Mouse (Mus musculus) monocyte, adult 2 months (primary cell): ENCODE measurements around the gene Mmd.

Source experiments
- DNase-seq, 2 experiments: peaks; one replicate each; pipeline ENCODE4 v3.0.0; 2022; ENCODE audit warnings: low spot score in 2 of 2, low read depth in 1 of 2

The Mmd gene

GRCm38 (mm10) chr11:90247793-90248192 is 1.5 kb upstream of the Mmd start:
- DNase-seq: no peak

GRCm38 (mm10) chr11:90249701-90250141 is 465 bp downstream of the Mmd start:
- DNase-seq: no peak

DNA sequence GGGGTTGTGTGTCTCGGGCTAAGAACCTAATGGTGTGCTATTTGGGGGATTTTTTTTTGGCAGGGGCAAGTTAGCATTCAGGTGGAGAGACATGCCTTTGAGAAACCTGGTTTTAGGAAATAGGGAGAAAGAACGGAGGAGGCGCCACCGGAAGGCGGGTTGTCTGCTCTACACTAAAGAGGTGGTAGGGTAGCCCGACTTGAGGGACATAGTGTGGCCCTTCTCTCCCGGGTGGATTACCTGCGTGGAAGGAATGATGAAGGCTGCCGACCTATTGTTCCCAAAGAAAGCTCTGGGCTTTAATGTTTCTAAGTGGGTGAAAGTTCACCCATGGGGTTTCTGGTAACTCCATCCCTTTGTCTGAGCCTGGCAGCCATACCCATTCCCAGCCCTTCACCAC is 933 bp downstream of the Mmd start:
- DNase-seq: no peak

- DNase-seq: no peak
These were observed 1.5 kb downstream of the Mmd start for GRCm38 (mm10) chr11:90250730-90251129.

- DNase-seq: no peak
These were observed 2.7 kb downstream of the Mmd start for GRCm38 (mm10) chr11:90251923-90252322.

- no peak for DNase-seq
These were observed 3.1 kb downstream of the Mmd start for GRCm38 (mm10) chr11:90252366-90252765.

DNA sequence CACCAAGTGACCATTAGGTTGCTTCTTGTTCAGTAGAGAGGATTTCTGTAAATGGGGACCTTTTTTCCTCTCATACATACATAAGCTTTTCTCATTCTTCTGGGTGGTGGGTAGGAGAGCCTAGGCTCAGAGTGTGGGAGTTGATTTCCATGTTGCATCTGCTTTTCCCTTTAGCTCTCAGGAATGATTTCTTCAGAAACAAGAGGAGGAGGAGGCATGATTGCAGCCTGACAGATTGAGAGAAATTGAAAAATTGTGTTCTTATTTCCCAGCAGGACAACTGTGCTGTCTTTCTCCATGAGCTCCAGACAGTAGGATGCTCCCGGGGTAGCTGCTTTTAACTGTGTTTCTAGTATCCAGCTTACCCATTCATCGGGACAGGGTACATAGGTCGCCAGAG is 5.3 kb downstream of the Mmd start:
- no peak for DNase-seq

- no peak for DNase-seq
These were observed 6.4 kb downstream of the Mmd start for GRCm38 (mm10) chr11:90255687-90256086.

- no peak for DNase-seq
These were observed 7.7 kb downstream of the Mmd start for GRCm38 (mm10) chr11:90256833-90257525.

- no peak for DNase-seq
These were observed 9.2 kb downstream of the Mmd start for GRCm38 (mm10) chr11:90258321-90258927.

- DNase-seq: no peak
These were observed 9.8 kb downstream of the Mmd start for GRCm38 (mm10) chr11:90259071-90259470.

DNA sequence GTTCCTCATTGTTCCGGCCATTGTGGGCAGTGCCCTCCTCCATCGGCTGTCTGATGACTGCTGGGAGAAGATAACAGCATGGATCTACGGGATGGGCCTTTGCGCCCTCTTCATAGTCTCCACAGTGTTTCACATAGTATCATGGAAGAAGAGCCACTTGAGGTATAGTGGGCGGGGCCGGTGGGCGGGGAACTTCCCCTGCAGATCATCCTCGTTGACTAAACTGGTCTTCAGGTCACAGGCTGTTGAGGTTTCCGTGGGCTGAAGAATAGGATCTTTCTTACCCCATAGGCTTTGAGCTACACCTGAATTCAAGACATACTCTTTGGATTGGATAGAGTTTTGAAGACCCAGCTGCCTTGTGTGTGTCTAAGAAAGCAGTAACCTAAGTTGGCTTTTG is 10.6 kb downstream of the Mmd start:
- DNase-seq: no peak

DNA sequence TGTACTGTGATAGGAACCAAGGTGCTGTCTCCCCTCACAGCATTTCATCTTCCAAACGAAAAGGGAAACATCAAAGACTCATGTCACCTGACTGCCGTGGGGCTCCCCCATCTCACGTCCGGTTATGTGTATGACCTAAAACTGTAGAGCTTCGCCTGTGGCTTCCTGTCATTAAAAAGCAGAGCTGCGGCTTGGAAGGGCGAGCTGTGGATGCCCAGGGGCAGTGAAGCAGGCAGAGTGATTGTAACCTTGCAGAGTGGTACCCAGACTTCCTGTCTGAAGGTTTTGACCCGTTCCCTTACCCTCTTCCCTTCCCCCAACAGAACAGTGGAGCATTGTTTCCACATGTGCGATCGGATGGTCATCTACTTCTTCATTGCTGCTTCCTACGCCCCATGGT is 14.9 kb downstream of the Mmd start:
- DNase-seq: no peak

GRCm38 (mm10) chr11:90265581-90265980 is 16.3 kb downstream of the Mmd start:
- DNase-seq: no peak

DNA sequence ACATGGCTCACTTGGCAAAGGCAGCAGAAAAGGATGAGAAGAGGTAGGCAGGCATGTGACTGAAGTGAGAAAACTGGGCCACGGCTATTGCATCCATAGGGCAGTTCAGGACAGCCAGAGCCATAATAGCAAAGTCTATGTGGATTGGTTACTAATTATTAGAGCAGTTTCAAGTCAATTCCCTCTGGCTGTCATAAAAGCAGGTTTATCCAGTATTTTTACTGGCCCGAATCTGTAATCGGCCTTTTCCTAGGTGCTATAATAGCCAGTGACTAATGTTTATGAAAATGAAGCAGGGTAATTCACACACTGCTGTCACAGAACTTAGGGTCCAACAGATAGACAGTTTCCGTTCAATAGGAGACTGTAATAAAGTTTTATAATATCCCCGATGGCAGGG is 19.7 kb downstream of the Mmd start:
- no peak for DNase-seq

GRCm38 (mm10) chr11:90269398-90270123 is 20.3 kb downstream of the Mmd start:
- no peak for DNase-seq

DNA sequence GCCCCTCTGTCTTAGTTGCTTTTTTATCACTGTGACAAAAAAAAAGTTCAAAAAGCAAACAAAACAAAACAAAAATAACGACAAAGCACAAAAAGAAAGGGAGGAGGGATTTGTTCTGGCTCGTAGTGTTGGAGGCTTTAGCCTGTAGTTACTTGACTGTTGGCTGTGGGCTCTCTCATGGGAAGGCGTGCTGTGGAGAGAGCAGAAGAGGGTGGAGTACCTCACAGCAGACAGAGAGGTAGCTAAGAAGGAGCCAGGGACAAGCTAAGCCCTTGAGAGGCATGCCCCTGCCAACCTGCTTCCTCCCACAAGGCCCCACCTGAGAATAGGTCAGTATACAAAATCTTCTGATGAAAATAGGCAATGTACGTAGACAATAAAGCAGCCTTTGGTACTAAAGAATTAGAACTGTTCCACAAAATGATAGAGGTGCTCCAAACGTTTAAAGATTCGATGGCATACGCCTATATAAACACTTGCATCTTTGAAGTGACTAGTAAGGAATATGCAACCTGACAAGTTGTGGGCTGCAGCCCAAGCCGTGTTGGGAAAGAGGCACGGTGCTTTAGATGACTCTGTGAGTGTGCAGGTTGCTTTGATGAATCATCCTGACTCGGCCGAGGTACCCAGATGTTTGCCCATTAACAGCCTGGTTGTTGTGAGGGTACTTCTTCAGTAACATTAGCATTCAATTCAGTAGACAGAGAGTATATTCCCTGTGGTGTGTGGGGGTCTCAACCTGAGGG is 21.0 kb downstream of the Mmd start:
- no peak for DNase-seq

DNA sequence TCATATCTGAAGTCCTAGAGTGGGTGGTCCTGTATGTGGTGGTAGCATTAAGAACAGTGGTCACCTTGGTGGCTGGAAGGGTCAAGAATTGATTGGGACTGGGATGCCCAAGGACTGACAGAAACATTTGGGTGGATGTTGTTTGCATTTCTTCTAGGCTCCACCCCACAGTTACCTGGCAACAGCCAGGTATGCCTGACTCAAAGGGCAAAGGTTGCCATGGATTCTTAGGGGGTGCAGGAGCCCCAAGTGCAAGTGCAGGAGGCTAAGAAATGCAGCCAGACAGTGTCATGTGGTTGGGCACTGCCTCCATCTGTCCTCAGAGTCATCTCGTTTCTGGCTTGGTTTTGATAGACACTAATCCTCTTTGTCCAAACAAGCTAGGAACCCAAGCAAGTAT is 24.9 kb downstream of the Mmd start:
- DNase-seq: no peak

- no peak for DNase-seq
These were observed 26.4 kb downstream of the Mmd start for GRCm38 (mm10) chr11:90275663-90276062.

- DNase-seq: no peak
These were observed 26.9 kb downstream of the Mmd start for GRCm38 (mm10) chr11:90276150-90276549.

DNA sequence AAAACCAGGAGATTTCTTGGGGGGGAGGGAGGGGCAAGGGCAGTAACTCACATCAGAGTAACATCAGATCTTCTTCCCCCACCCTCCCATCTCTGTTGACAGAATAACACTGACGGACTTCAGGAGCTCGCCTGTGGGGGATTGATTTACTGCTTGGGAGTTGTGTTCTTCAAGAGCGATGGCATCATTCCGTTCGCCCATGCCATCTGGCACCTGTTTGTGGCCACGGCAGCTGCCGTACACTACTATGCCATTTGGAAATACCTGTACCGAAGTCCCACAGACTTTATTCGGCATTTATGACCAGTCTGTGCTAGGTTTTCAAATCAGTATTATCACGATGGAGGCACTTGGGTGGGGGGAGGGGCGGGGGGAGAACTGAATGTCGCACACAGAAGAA is 27.3 kb downstream of the Mmd start:
- no peak for DNase-seq

GRCm38 (mm10) chr11:90280069-90280468 is 30.8 kb downstream of the Mmd start:
- DNase-seq: no peak
